Mouse (Mus musculus): Measurements from ENCODE around the gene Bean1. TPM values are rescaled to one million over a fixed set of nuclear protein-coding genes. Genes with fewer than 3 reads are reported as not detected.
"Not testable (repeated sequence)": the region's sequence is repeated elsewhere in the genome, so short reads cannot be mapped to it uniquely, and the experiment has no call there.

Bean1 gene
- polyA plus RNA-seq, 1 experiment: 7.4 TPM

DNA sequence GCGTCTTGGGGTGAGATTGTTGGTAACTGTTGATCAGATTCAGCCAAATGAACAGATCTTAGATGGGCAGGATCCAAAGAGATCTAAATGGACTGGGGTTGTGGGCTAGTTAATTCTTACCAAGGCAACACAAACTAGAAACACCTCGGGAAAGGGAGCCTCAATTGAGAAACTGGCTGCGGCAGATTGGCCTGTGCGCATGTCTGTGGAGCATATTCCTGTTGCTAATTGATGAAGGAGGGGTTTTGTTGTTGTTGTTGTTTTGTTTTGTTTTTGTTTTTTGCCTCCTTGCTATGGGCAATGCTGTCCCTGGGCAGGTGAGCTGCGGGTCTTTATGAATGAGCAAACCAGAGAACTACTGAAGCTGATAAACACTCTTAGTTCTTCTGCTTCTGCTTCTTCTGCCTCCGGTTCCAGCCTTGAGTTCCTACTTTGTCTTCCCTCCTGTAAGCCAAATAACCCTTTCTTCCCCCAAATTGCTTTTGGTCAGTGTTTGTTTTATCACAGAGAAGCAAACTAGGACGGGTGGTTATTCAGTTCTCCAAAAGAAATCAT is 79.3 kb downstream of the Bean1 start:
- Histone ChIP-seq H3K4me3 (ENCODE audit: low read depth, low read length) (no peak overlapping the region), H3K27me3 (ENCODE audit: control insufficient read depth, insufficient read depth, low read length) (0 out of 2 replicates have a peak, but pooled peaks cover 2% of the 10 kb centered on the region), H3K27ac (ENCODE audit: insufficient read depth, low read depth, low read length) (no peak overlapping the region), H3K36me3 (ENCODE audit: control insufficient read depth, insufficient read depth, low read length) (no peaks in the 10 kb centered on the region), H3K4me1 (ENCODE audit: control insufficient read depth, insufficient read depth, insufficient read length, low read length) (peaks cover 2% of the 10 kb centered on the region)
- 83% methylated on average over 7 of the region's 7 CpGs for WGBS
- no peak for TF ChIP-seq CTCF (IDR thresholded peaks at IDR 0.05; ENCODE audit: extremely low read depth, insufficient read length, insufficient replicate concordance, low read depth, low read length)
- no peak for TF ChIP-seq POLR2A (IDR thresholded peaks at IDR 0.05; ENCODE audit: low read depth, low read length)

- Histone ChIP-seq H3K4me3 (ENCODE audit: low read depth, low read length) (peak within 1 kb of the TSS; percentile 93), H3K27me3 (ENCODE audit: control insufficient read depth, insufficient read depth, low read length) (no peaks in the 10 kb centered on the region), H3K36me3 (ENCODE audit: control insufficient read depth, insufficient read depth, low read length) (no peaks in the 10 kb centered on the region), H3K4me1 (ENCODE audit: control insufficient read depth, insufficient read depth, insufficient read length, low read length) (peaks cover 2% of the 10 kb centered on the region), H3K27ac (ENCODE audit: insufficient read depth, low read depth, low read length) (peak within 1 kb of the TSS; percentile 69)
- WGBS: 3% methylated on average over 41 of the region's 41 CpGs
- TF ChIP-seq CTCF (IDR thresholded peaks at IDR 0.05; ENCODE audit: extremely low read depth, insufficient read length, insufficient replicate concordance, low read depth, low read length) (peak; percentile 42; the same call in 1 of the 2 replicates), POLR2A (IDR thresholded peaks at IDR 0.05; ENCODE audit: low read depth, low read length) (peak; percentile 63)
These were observed 80.5 kb downstream of the Bean1 start, which contains the start of gene Cklf for GRCm38 (mm10) chr8:104250439-104251367. Gene Cklf, plus strand, starts transcription at chr8:104250861.

- peaks cover 2% of the 10 kb centered on the region for H3K4me1 ChIP-seq (ENCODE audit: control insufficient read depth, insufficient read depth, insufficient read length, low read length)
- H3K27me3 ChIP-seq (ENCODE audit: control insufficient read depth, insufficient read depth, low read length): no peaks in the 10 kb centered on the region
- no peaks in the 10 kb centered on the region for H3K36me3 ChIP-seq (ENCODE audit: control insufficient read depth, insufficient read depth, low read length)
- TF ChIP-seq CTCF (IDR thresholded peaks at IDR 0.05; ENCODE audit: extremely low read depth, insufficient read length, insufficient replicate concordance, low read depth, low read length) (no peak), POLR2A (IDR thresholded peaks at IDR 0.05; ENCODE audit: low read depth, low read length) (no peak)
- H3K27ac ChIP-seq (ENCODE audit: insufficient read depth, low read depth, low read length): no peak overlapping the region
- peak overlapping the region; percentile 33; the same call in 1 of the 2 replicates for H3K4me3 ChIP-seq (ENCODE audit: low read depth, low read length)
- 0% methylated on average over 7 of the region's 7 CpGs for WGBS
These were observed 81.2 kb downstream of the Bean1 start for GRCm38 (mm10) chr8:104251461-104251860.

DNA sequence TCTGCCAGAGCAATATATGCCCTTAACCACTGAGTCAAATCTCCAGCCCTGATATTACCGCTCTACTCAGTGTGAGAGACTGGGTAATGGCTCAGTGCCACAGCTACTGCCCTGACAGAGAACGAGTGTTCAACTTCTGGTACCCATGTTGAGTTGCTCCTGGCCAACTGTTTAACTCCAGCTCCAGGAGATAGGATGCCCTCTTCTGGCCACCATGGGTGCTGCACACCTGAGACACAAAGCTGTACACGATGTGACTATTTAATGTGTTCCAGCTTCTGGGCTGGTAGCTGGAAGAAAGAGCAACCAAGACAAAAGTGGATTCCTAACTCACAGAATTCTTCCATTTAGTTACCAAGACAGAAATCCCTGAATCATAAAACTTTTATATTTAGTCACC is 82.8 kb downstream of the Bean1 start:
- TF ChIP-seq POLR2A (IDR thresholded peaks at IDR 0.05; ENCODE audit: low read depth, low read length) (no peak), CTCF (IDR thresholded peaks at IDR 0.05; ENCODE audit: extremely low read depth, insufficient read length, insufficient replicate concordance, low read depth, low read length) (peak; percentile 51; the same call in 1 of the 2 replicates)
- H3K27me3 ChIP-seq (ENCODE audit: control insufficient read depth, insufficient read depth, low read length): no peaks in the 10 kb centered on the region
- WGBS: 86% methylated on average over 3 of the region's 3 CpGs
- H3K4me1 ChIP-seq (ENCODE audit: control insufficient read depth, insufficient read depth, insufficient read length, low read length): peaks cover 2% of the 10 kb centered on the region
- peaks cover under 1% of the 10 kb centered on the region for H3K36me3 ChIP-seq (ENCODE audit: control insufficient read depth, insufficient read depth, low read length)
- no peak overlapping the region for H3K4me3 ChIP-seq (ENCODE audit: low read depth, low read length)
- no peak overlapping the region for H3K27ac ChIP-seq (ENCODE audit: insufficient read depth, low read depth, low read length)

- H3K4me1 ChIP-seq (ENCODE audit: control insufficient read depth, insufficient read depth, insufficient read length, low read length); H3K27me3 ChIP-seq (ENCODE audit: control insufficient read depth, insufficient read depth, low read length); H3K4me3 ChIP-seq (ENCODE audit: low read depth, low read length); H3K36me3 ChIP-seq (ENCODE audit: control insufficient read depth, insufficient read depth, low read length); H3K27ac ChIP-seq (ENCODE audit: insufficient read depth, low read depth, low read length): not testable (repeated sequence)
- 95% methylated on average over 5 of the region's 5 CpGs for WGBS
These were observed 91.6 kb downstream of the Bean1 start for GRCm38 (mm10) chr8:104261802-104262201.

DNA sequence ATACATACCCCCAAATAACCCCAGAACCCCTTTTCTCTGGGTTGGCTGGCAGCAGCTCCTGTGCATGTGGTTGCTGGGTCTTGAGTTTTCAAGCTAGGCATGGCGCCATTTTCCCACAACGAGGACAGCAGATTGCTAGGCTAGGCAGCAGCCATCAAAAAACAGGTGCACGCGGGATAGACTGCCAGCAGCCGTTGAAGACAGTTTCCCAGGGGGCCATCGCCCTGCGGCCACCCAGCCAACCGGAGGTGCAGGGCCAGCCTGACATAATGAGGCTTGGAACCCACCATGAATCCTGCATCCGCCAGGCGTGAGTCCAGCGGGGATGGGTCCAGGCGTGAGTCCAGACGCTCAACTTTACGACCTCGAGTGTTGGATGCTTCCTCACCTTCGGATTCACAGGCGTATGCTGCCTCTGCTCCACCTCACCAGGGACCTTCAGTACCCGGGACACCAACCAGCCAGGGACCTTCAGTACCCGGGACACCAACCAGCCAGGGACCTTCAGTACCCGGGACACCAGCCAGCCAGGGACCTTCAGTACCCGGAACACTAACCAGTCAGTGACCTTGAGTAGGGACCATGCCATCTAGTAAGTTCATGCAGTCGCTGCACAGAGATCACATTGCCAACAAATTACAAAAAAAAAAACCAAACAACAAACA is 94.2 kb downstream of the Bean1 start:
- H3K4me1 ChIP-seq (ENCODE audit: control insufficient read depth, insufficient read depth, insufficient read length, low read length); H3K4me3 ChIP-seq (ENCODE audit: low read depth, low read length); H3K27ac ChIP-seq (ENCODE audit: insufficient read depth, low read depth, low read length); H3K36me3 ChIP-seq (ENCODE audit: control insufficient read depth, insufficient read depth, low read length); H3K27me3 ChIP-seq (ENCODE audit: control insufficient read depth, insufficient read depth, low read length): not testable (repeated sequence)
- 94% methylated on average over 22 of the region's 22 CpGs for WGBS

GRCm38 (mm10) chr8:104268368-104268767 is 98.1 kb downstream of the Bean1 start:
- no peaks in the 10 kb centered on the region; the same call in 1 of the 2 replicates for H3K36me3 ChIP-seq (ENCODE audit: control insufficient read depth, insufficient read depth, low read length)
- H3K4me3 ChIP-seq (ENCODE audit: low read depth, low read length): no peak overlapping the region
- H3K4me1 ChIP-seq (ENCODE audit: control insufficient read depth, insufficient read depth, insufficient read length, low read length): no peaks in the 10 kb centered on the region
- H3K27ac ChIP-seq (ENCODE audit: insufficient read depth, low read depth, low read length): no peak overlapping the region
- H3K27me3 ChIP-seq (ENCODE audit: control insufficient read depth, insufficient read depth, low read length): no peaks in the 10 kb centered on the region
- no peak for TF ChIP-seq CTCF (IDR thresholded peaks at IDR 0.05; ENCODE audit: extremely low read depth, insufficient read length, insufficient replicate concordance, low read depth, low read length)
- no peak for TF ChIP-seq POLR2A (IDR thresholded peaks at IDR 0.05; ENCODE audit: low read depth, low read length)

Other genes with a start within 250 kb of the Bean1 start
- gene Cdh5, start 68.8 kb upstream of the Bean1 start, polyA plus RNA-seq (2012; rRNA removed): 6.5 and 13.2 TPM in 2 replicates
- 5.3 and 5.6 TPM in 2 replicates for gene Tk2, start 78.1 kb downstream of the Bean1 start, polyA plus RNA-seq (2012; rRNA removed)
- 0.94 and 1.0 TPM in 2 replicates for gene Cklf, start 80.4 kb downstream of the Bean1 start, polyA plus RNA-seq (2012; rRNA removed)
- not detected in 2 replicates for gene Cmtm2a, start 122.7 kb downstream of the Bean1 start, polyA plus RNA-seq (2012; rRNA removed)
- not detected in 2 replicates for gene Gm45711, start 139.6 kb downstream of the Bean1 start, polyA plus RNA-seq (2012; rRNA removed)
- 0.13 TPM in 1 of 2 replicates, not detected in the other for gene Cmtm1, start 139.7 kb downstream of the Bean1 start, polyA plus RNA-seq (2012; rRNA removed)
- not detected in 2 replicates for gene Gm11020, start 151.1 kb downstream of the Bean1 start, polyA plus RNA-seq (2012; rRNA removed)
- gene Cmtm2b, start 151.8 kb downstream of the Bean1 start, polyA plus RNA-seq (2012; rRNA removed): not detected in 2 replicates
- 21.3 and 23.8 TPM in 2 replicates for gene Cmtm3, start 169.0 kb downstream of the Bean1 start, polyA plus RNA-seq (2012; rRNA removed)
- 13.0 and 25.6 TPM in 2 replicates for gene Cmtm4, start 225.4 kb downstream of the Bean1 start, polyA plus RNA-seq (2012; rRNA removed)

Measured in small intestine, adult 2 months (tissue).